Mouse (Mus musculus): ENCODE results near the gene Pax2. TPM values are rescaled to one million over a fixed set of nuclear protein-coding genes. Genes with fewer than 3 reads are reported as not detected.
A peak's percentile ranks its signal among the peaks of the same experiment; 100 is the strongest.

Pax2 gene
- polyA plus RNA-seq, 1 experiment = 20.3 TPM

DNA sequence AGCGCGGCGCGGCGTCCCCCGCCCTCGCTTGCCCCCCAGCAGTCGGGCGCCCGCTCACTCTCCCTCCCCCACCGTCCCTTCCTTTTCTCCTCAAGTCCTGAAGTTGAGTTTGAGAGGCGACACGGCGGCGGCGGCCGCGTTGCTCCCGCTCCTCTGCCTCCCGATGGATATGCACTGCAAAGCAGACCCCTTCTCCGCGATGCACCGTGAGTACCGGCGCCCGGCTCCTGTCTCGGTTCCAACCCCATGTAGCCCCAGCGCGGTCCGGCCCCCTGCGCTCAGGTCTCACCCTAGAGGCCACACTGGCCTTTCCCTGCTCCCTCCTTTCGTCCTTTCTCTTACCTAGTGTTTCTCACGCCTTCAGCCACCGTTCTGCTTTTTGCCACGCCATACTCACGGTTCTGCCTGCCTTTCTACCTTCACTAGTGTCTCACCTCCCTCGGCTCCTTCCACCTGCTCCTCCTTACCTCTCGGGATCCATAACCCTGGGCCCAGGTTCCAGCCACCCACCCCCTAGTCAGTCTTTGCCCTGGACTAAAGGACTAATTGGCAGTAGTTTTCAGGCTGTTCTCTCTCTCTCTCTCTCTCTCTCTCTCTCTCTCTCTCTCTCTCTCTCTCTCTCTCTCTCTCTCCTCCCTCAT, 1.5 kb downstream of the Pax2 start:
- TF ChIP-seq CTCF (IDR thresholded peaks at IDR 0.05; ENCODE audit: borderline replicate concordance, extremely low read depth, insufficient read depth, insufficient read length) = no peak
- TF ChIP-seq POLR2A (IDR thresholded peaks at IDR 0.05; ENCODE audit: borderline replicate concordance, extremely low read depth, insufficient read depth, insufficient read length, poor library complexity, severe bottlenecking) = no peak
- DNase-seq (ENCODE audit: low read depth) = no peak

DNA sequence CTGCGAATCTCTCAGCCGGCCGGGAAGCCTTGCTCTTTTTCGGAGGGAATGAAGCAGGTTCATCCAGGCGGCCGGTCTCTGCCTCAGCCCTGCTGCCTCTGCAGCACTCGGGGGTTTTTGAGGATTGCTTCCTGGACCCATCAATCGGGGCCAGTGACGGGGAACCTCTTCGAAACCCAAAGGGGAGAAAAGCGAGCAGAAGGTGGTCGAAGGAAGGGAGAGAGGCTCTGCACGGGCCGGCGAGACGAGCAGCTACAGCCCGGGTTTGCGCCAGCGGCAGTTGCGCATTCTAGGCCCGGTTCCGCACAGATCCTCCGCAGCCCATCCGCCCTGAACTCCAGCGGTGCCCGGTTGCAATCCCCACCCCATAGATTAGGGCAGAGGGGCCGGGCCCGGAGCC, 3.0 kb downstream of the Pax2 start:
- no peak for DNase-seq (ENCODE audit: low read depth)
- TF ChIP-seq POLR2A (IDR thresholded peaks at IDR 0.05; ENCODE audit: borderline replicate concordance, extremely low read depth, insufficient read depth, insufficient read length, poor library complexity, severe bottlenecking) (no peak), CTCF (IDR thresholded peaks at IDR 0.05; ENCODE audit: borderline replicate concordance, extremely low read depth, insufficient read depth, insufficient read length) (no peak)

DNA sequence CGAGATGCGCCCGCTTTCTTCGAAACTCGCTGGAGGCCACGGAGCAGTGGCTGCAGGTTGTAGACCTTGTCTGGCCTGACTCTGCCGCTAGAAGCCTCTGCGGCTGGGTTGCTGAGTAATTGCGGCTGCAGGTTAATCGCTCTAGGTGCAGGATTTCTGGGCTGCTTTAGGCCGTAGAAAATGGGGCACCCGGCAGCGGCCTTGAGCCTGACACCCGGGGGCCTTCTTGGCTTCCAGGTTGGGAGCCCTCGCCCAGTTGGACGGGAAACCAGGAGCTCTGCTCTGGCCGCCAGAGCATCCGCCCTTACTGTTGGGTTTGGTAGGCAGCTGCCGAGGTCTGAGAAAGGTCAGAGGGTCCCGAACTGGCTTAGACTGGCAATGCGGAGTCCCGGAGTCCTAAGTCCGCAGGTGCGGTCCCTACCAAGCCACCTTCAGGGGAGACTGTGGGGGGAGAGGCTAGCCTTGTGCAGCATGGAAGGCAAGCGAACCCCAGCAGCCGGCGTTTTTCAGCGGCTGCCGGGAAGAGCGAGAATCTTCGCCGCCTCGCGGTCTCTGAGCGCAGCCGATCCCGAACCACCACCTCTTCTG, 3.8 kb downstream of the Pax2 start:
- no peak for TF ChIP-seq CTCF (IDR thresholded peaks at IDR 0.05; ENCODE audit: borderline replicate concordance, extremely low read depth, insufficient read depth, insufficient read length)
- no peak for TF ChIP-seq POLR2A (IDR thresholded peaks at IDR 0.05; ENCODE audit: borderline replicate concordance, extremely low read depth, insufficient read depth, insufficient read length, poor library complexity, severe bottlenecking)
- peak; percentile 63 for DNase-seq (ENCODE audit: low read depth)

DNA sequence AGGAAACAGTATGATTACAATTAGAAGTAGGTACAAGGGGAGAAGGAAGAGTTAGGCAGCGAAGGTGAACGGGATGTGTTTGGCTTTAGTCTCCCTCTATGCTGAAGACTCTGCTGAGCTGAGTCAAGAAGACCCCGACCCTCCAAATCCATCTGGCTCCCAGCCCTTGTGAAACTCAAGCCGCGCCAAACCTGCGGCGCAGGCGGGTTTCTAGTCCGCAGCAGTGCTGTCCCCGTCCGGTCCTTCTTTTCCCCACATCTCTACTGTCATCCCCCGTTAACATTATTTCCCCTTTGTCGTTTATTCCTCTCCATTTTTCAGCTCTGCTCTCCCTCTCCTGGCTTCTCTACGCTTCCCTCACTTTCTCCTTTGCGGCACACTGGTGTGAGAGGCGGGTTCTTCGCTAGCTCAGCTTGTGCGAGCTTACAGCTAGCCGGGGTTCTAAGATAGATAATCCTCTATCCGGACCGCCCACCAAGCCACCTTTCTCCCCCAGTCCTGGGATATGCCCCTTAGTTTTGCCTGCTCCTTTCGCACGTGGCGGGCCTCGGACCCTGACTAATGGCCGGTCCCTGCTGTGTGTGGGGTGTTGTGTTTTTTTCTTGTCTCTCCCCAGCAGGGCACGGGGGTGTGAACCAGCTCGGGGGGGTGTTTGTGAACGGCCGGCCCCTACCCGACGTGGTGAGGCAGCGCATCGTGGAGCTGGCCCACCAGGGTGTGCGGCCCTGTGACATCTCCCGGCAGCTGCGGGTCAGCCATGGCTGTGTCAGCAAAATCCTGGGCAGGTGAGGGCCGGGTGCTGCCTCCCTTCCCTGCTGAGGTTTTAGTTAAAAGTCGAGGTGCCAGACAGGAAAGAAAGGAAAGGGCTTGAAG, 4.7 kb downstream of the Pax2 start:
- TF ChIP-seq POLR2A (IDR thresholded peaks at IDR 0.05; ENCODE audit: borderline replicate concordance, extremely low read depth, insufficient read depth, insufficient read length, poor library complexity, severe bottlenecking) (no peak), CTCF (IDR thresholded peaks at IDR 0.05; ENCODE audit: borderline replicate concordance, extremely low read depth, insufficient read depth, insufficient read length) (no peak)
- no peak for DNase-seq (ENCODE audit: low read depth)

DNA sequence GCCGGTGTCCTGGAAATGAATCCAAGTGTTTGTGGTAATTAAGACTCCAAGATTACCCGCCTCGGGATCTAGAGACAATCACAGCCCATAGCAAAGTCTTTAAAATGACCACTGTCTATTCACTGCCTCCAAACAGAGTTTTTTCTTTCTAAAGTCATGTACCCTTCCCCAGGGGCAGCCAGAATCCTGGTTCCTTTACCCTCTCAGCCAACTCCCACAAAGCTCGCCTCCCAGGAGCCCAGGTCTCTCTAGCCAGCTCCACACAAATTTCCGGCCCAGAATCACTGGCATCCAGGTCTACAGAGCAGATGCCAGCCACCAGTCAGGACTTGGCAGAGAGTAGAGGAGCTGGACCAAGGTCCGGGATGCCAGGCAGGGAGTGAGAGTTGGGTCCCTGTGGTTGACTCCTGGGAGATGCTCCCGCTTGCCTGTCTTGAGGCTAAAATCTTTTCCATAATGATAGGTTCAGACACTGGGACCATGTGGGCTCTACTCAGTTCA, 6.3 kb downstream of the Pax2 start:
- no peak for DNase-seq (ENCODE audit: low read depth)

DNA sequence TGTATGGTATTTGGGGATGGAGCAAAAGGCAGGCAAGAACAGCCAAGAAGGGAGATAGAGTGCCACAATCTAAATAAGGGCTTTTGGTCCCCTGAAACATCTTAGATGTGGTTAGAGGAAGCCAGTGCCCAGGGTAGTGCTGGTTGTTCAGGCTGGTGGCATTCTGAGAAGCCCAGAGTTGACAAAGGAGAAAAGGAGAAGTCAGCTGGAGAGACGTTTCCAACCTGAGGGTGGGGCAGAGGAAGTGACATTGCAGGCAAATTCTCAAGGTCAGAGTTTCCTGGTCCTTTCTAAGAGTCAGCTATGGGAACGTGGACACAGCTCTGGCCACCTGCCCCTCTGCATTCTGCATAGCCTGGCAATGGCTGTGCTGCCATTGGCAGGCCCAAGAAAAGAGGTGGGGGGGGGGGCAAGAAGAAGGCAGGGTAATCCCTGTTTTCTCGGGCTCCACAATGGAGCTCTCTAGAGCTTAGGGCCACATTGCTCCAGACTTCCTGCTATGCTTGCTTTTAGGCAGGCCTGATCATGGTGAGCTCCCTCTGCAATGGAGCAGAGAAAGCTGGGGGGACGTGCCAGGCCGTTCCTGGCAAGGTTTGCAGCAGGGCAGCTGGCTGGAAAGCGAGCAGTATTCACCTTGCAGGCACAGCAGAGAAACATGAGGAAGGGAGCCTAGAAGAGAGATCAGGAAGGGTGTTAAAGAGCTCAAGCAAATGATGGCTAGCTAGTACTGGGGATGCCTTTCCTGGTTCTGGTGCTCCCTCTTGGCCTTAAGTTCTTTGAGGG, 14.6 kb downstream of the Pax2 start:
- no peak for DNase-seq (ENCODE audit: low read depth)
- TF ChIP-seq POLR2A (IDR thresholded peaks at IDR 0.05; ENCODE audit: borderline replicate concordance, extremely low read depth, insufficient read depth, insufficient read length, poor library complexity, severe bottlenecking) = no peak
- TF ChIP-seq CTCF (IDR thresholded peaks at IDR 0.05; ENCODE audit: borderline replicate concordance, extremely low read depth, insufficient read depth, insufficient read length) = no peak

More for the DNA sequence above, 6.3 kb downstream of the Pax2 start:
- TF ChIP-seq CTCF (IDR thresholded peaks at IDR 0.05; ENCODE audit: borderline replicate concordance, extremely low read depth, insufficient read depth, insufficient read length) (no peak), POLR2A (IDR thresholded peaks at IDR 0.05; ENCODE audit: borderline replicate concordance, extremely low read depth, insufficient read depth, insufficient read length, poor library complexity, severe bottlenecking) (no peak)

DNA sequence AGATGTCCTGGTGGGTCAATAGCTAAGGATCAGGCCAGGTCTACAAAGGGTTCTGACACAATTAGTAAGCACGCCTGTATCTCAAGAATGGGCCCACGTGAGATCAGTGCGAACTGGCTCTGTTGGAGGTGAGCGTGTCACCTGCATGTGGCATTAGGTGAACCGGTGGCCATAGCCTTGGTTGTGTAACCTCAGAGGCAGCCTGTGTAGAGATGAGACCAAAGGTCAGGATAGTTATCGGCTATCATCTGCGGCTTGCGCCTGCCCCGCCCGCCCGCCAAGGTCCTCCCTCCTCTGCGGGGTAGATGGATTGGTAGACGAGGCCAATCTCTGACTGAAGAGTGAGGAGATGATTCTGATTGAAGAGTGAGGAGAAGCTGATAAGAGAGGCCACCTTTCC, 15.7 kb downstream of the Pax2 start:
- no peak for TF ChIP-seq POLR2A (IDR thresholded peaks at IDR 0.05; ENCODE audit: borderline replicate concordance, extremely low read depth, insufficient read depth, insufficient read length, poor library complexity, severe bottlenecking)
- no peak for DNase-seq (ENCODE audit: low read depth)

DNA sequence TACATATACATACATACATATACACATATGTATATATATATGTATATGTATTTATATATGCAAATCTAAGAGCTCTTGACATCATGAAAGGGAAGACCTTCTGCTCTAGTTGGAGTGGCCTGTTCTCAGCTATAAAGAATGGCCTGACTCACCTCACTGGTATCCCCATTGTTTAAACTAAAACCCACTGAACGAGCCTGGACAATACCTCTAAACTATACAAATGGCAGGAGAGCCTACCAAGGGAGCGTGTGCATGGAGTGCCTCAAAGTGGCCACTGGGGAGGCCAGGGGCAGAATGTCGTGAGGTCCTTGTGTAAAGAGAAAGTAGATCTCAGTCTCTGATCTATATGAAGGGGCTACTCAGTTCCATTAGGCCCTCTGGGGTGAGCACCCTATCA, 26.1 kb downstream of the Pax2 start:
- DNase-seq (ENCODE audit: low read depth) = no peak
- TF ChIP-seq CTCF (IDR thresholded peaks at IDR 0.05; ENCODE audit: borderline replicate concordance, extremely low read depth, insufficient read depth, insufficient read length) (no peak), POLR2A (IDR thresholded peaks at IDR 0.05; ENCODE audit: borderline replicate concordance, extremely low read depth, insufficient read depth, insufficient read length, poor library complexity, severe bottlenecking) (no peak)

DNA sequence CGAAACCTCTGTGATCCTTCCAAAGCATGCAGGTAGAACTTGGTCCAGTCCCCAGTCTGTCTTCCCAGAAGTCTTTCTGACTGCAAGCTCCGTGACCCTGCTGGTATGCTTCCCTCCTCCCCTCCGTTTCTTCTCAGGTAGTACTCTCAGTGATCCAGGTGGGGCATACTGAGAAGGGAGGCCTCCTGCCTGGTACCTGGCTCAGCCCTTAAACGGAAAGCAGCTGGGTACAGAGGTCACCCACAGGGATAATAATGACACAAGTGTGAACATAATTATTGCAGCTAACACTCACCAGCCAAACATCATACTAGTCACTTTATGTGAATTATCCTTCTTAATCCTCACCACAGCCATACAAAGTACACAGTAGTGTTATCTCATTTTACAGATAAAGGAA, 28.5 kb downstream of the Pax2 start:
- no peak for DNase-seq (ENCODE audit: low read depth)
- no peak for TF ChIP-seq POLR2A (IDR thresholded peaks at IDR 0.05; ENCODE audit: borderline replicate concordance, extremely low read depth, insufficient read depth, insufficient read length, poor library complexity, severe bottlenecking)
- TF ChIP-seq CTCF (IDR thresholded peaks at IDR 0.05; ENCODE audit: borderline replicate concordance, extremely low read depth, insufficient read depth, insufficient read length) = no peak

DNA sequence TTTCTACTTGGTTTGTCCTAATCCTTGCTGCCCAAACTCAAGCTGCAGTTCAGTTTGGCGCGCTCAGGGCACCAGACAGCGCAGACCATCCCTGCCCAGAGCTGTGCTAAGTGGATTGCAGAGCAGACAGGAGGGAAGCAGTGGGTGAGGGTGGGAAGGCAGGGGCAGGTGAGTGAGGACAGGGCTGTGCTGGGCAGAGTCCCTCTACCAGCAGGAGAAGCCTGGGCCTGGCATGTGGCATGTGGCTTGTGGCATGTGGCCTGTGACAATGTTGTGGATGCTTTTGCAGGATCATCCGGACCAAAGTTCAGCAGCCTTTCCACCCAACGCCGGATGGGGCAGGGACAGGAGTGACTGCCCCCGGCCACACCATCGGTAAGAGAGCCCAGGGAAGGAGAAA, 32.6 kb downstream of the Pax2 start:
- TF ChIP-seq CTCF (IDR thresholded peaks at IDR 0.05; ENCODE audit: borderline replicate concordance, extremely low read depth, insufficient read depth, insufficient read length) = no peak
- TF ChIP-seq POLR2A (IDR thresholded peaks at IDR 0.05; ENCODE audit: borderline replicate concordance, extremely low read depth, insufficient read depth, insufficient read length, poor library complexity, severe bottlenecking) = no peak
- DNase-seq (ENCODE audit: low read depth) = no peak

DNA sequence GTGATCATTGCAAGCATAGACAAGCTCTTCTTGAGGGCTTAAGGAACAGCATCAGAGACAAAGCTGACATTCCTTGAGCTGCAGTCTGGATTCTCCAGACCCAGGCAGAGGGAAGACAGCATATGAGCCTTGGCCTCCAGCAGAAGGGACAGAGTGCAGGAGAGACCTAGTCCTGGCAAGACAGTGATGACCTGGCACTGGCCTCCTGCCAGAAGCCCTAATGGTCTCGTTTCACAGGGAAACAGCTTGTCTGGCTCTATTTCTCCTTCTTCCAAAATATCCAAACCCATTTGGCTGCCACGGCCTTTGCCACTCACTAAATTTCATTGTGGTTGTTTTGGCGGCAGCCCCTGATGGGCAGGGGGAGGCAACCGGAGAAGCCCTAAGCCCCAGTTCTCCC, 36.1 kb downstream of the Pax2 start:
- DNase-seq (ENCODE audit: low read depth) = peak; percentile 8
- no peak for TF ChIP-seq CTCF (IDR thresholded peaks at IDR 0.05; ENCODE audit: borderline replicate concordance, extremely low read depth, insufficient read depth, insufficient read length)
- TF ChIP-seq POLR2A (IDR thresholded peaks at IDR 0.05; ENCODE audit: borderline replicate concordance, extremely low read depth, insufficient read depth, insufficient read length, poor library complexity, severe bottlenecking) = no peak
